Mouse (Mus musculus): ENCODE data around the gene Rad51b.

DNA sequence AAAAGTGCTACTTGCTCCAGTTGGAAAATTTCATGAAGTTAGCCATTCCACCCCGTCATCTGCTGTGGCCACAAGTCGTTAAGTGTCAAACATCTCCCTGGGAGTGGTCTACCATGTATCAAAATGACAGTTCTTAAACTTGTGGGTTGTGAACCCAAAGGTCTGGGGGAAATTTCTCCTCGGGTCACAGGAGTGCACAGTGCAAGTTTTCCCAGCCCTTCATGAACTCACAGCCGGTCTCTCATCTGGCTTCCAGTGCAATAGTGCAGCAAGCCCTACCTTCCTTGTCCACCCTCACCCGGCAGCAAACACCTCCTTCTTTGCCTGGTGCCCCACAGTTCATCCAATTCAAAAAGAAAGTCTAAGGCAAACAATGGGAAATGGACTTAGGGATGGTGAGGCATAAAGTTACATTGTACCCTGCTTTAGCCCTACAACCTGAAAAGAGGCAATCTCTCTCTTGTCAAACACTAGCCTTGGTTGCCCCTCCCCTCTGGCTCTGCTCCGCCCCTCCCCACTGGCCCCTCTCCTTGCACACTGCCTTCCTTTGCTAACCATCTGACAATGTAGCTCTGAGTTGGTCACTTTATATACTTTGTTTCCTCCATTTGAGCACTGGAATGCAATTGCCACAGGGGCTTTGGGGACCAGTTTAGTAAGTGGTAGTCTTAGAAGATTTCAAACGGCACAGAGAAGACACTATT, 390.8 kb downstream of the Rad51b start:
- no peak for TF ChIP-seq CTCF (IDR thresholded peaks at IDR 0.05; ENCODE audit: insufficient read depth, low read length)
- no peak for TF ChIP-seq POLR2A (IDR thresholded peaks at IDR 0.05; ENCODE audit: borderline replicate concordance, extremely low read depth, low read depth, low read length)
